Mouse (Mus musculus): Measurements from ENCODE around the gene Chrna4.

- no peak for TF ChIP-seq CTCF (conservative IDR thresholded peaks at IDR 0.05; ENCODE audit: insufficient read depth, insufficient read length, low read depth, low read length)
- no peak for TF ChIP-seq POLR2A (IDR thresholded peaks at IDR 0.05; ENCODE audit: low read depth, low read length)
These were observed 1.4 kb downstream of the Chrna4 start for GRCm38 (mm10) chr2:181041941-181042340.

Measured in kidney, adult 2 months (tissue).